Mouse (Mus musculus): ENCODE data around the gene Rbms3.

DNA sequence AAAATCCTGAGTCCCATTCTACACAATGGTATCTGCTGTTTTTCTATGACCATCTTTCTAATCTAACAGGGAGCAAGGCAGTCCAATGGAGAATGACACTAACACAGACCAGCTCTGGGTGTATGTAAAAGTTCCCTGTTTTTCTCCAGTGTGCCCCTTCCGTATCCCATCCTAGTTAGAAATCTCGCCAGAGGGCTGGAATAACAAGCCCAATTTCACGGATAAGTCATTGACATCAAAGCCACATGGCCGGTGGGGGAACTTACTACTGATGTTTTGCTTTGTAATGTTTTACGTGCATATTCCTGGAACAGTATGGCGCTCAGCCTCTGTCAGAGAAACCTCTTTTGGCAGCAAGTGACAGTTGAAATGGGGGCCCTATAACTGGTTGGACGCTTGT lies 449.1 kb downstream of the Rbms3 start:
- TF ChIP-seq CTCF (IDR thresholded peaks at IDR 0.05) (no peak), EP300 (IDR thresholded peaks at IDR 0.05; ENCODE audit: insufficient read depth, low read depth, low read length) (no peak), POLR2A (IDR thresholded peaks at IDR 0.05; ENCODE audit: insufficient read depth, low read depth, low read length) (no peak)
